Mouse (Mus musculus) heart, embryonic 10.5 days (tissue): ENCODE results near the gene Arhgap28. TPM values are rescaled to one million over a fixed set of nuclear protein-coding genes. Genes with fewer than 3 reads are reported as not detected.

ENCODE experiments used
- DNase-seq: peaks from one replicate; pipeline ENCODE4 v3.0.0-alpha.2; 2017; ENCODE audit warnings: low spot score
- H3K27ac ChIP-seq: fragments of 300-500 bp; sonication (generic); 2 replicates; pipeline ENCODE4 v1.5.1; 2016; ENCODE audit warnings: mild to moderate bottlenecking
- H3K27me3 ChIP-seq: fragments of 300-500 bp; sonication (generic); 2 replicates; pipeline ENCODE4 v1.6.1; 2016; ENCODE audit warnings: mild to moderate bottlenecking; ENCODE audit not compliant: poor library complexity, insufficient read depth, severe bottlenecking
- H3K36me3 ChIP-seq: fragments of 300-500 bp; sonication (generic); 2 replicates; pipeline ENCODE4 v1.6.1; 2016; ENCODE audit warnings: mild to moderate bottlenecking, moderate library complexity
- H3K4me1 ChIP-seq: fragments of 300-500 bp; sonication (generic); 2 replicates; pipeline ENCODE4 v1.6.1; 2016; ENCODE audit warnings: mild to moderate bottlenecking
- H3K4me3 ChIP-seq: fragments of 300-500 bp; sonication (generic); 2 replicates; pipeline ENCODE4 v1.5.1; 2016; ENCODE audit warnings: mild to moderate bottlenecking, moderate library complexity
- H3K9me3 ChIP-seq: fragments of 300-500 bp; sonication (generic); 2 replicates; pipeline ENCODE4 v1.6.1; 2016; ENCODE audit warnings: mild to moderate bottlenecking, moderate library complexity
- WGBS: fragments of 180-500 bp; shearing (Covaris S2); methylation state at CpG from one replicate; pipeline ENCODE4 v1.1.7; 2016; 5-methylcytosine and 5-hydroxymethylcytosine counted together
- polyA plus RNA-seq: library from polyadenylated mRNA; unstranded; fragments of >200 nt; fragmentation: Nextera tagmentation; extraction: Ambion mirVana; gene quantifications from 2 replicates; pipeline ENCODE4 v1.2.1, GENCODE M21; 2016

Arhgap28 gene
- polyA plus RNA-seq, 1 experiment from 2014 or later = 38.1 TPM

DNA sequence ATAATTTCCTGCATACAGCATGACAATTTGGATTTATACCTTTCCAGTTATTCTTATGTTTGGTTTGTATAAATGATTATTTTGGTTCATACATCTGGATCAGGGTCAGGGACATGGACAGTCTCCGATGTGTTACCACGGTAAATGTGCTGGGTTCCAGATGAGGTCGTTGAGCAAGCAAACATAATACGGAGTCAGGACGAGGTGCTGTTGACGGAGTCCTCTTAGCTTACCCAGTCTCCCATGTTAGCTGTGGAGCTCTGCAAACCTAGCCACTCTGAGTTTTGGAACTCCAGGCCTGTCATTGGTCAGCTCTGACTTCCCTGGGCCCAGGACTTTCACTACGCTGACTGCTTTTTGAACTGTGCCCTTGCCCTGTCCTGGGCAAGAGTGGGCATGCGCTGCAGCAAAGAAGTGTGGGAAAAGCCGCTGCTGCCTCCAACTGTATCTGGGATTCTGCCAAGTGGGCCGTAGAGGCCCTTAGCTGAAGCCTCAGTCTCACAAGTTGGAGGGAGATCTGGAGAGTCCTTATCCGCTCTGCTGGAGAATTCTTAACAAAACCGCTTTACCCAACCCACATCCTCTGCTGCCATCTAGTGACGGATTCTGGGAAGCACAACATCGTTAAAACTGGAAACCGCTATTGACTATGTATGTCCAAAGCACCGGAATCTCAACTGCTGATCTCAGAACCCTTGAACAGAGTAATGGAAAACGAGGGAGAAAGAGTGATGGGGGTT lies 166.4 kb downstream of the Arhgap28 start:
- peak; percentile 80 for DNase-seq
- H3K27ac ChIP-seq = no peak overlapping the region
- H3K36me3 ChIP-seq = 0 out of 2 replicates have a peak, but pooled peaks cover 6% of the 10 kb centered on the region
- WGBS = 63% methylated on average over 17 of the region's 17 CpGs
- H3K9me3 ChIP-seq = no peaks in the 10 kb centered on the region
- no peak overlapping the region for H3K4me3 ChIP-seq
- no peaks in the 10 kb centered on the region for H3K4me1 ChIP-seq
- H3K27me3 ChIP-seq = no peaks in the 10 kb centered on the region

DNA sequence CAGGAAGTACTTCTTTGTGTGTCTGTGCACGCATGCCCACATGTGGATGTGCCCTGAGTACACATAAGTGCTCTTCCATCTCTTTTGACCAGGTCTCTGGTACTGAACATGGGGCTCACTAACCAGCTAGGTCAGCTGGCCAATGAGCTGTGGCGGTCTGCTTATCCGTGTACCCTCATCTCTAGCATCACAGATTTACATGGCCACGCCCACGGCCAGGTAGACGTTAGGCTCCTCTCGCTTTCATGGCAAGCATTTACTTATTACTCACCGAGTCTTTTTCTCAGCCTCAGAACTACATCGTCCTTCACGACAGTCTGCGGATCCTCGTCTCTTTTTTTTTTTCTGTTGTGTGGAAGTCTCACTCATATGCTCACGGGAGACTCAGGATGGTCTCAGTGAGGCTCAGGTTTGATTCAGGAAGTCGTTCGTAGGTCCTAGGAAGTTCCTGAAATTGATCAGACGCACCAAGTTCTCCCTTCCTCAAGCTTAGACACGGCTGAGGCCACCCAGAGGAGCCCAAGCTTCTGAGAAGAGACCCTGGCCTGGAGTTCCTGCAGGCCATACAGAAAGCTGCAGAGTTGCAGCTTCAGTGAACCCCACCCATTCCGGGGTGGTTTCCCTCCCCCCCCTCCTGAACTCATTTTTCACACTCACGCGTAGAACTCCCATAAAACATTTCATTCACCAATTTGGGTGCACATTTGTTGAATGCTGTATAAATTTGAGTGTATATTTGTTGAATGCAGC lies 167.6 kb downstream of the Arhgap28 start:
- Histone ChIP-seq H3K4me1 (no peaks in the 10 kb centered on the region), H3K4me3 (no peak overlapping the region), H3K36me3 (0 out of 2 replicates have a peak, but pooled peaks cover under 1% of the 10 kb centered on the region), H3K9me3 (no peaks in the 10 kb centered on the region), H3K27ac (no peak overlapping the region), H3K27me3 (no peaks in the 10 kb centered on the region)
- no peak for DNase-seq
- 91% methylated on average over 20 of the region's 20 CpGs for WGBS

DNA sequence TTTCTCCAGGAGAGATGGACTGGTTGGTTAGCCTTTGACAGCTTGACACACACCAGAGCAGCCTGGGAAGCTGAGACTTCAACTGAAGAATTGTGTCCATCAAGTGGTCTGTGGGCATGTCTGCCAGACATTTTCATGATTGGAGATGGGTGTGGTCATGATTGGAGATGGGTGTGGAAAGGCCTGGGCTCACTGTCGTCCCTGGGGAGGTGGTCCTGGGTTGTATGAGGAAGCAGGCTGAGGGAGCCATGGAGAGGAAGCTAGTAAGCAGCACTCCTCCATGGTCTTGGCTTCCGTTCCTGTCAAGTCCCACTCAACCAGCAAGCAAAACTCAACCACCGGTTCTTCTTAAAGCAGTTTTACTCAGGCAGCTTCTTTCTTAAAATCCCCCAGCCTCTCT lies 176.5 kb downstream of the Arhgap28 start:
- Histone ChIP-seq H3K9me3 (0 out of 2 replicates have a peak, but pooled peaks cover 5% of the 10 kb centered on the region), H3K27me3 (no peaks in the 10 kb centered on the region), H3K4me1 (no peaks in the 10 kb centered on the region), H3K27ac (no peak overlapping the region), H3K36me3 (no peaks in the 10 kb centered on the region), H3K4me3 (no peak overlapping the region)
- 86% methylated on average over 3 of the region's 3 CpGs for WGBS
- no peak for DNase-seq

DNA sequence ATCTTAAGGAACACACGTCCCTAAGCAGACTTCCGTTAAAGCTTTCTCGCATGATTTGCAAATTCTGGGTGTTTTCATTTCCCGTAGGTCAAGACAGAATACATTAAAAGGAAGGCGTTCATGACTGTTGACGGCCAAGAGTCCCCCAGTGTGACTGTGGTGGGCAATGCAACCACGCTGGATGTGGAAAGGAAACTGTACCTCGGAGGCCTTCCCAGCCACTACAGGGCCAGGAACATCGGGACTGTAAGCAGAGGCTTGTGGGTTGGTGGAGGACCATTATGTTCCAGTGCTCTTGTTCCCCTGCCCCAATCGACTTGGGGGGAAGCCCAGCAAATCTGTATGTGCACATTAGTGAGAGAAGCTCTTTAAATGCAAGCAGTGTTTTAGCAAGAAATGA lies 187.0 kb downstream of the Arhgap28 start:
- H3K36me3 ChIP-seq = no peaks in the 10 kb centered on the region
- no peak overlapping the region for H3K4me3 ChIP-seq
- no peaks in the 10 kb centered on the region for H3K9me3 ChIP-seq
- no peaks in the 10 kb centered on the region for H3K4me1 ChIP-seq
- peak; percentile 70 for DNase-seq
- H3K27me3 ChIP-seq = no peaks in the 10 kb centered on the region
- no peak overlapping the region for H3K27ac ChIP-seq
- 88% methylated on average over 10 of the region's 10 CpGs for WGBS

DNA sequence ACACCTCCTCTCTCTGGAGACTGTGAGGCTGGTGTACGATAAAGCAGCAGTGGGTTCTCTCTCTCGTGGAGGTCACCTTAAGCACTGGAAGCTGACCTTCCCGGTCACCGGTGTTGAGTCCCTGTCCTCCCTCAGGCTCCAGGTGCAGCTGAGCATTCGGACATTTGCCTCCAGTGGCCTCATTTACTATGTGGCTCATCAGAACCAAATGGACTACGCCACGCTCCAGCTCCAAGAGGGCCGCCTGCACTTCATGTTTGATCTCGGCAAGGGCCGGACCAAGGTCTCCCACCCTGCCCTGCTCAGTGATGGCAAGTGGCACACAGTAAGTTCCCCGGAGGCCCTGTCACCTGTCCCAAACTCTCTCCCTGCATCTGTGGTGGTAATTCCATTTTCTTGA lies 188.2 kb downstream of the Arhgap28 start:
- H3K27ac ChIP-seq = no peak overlapping the region

DNA sequence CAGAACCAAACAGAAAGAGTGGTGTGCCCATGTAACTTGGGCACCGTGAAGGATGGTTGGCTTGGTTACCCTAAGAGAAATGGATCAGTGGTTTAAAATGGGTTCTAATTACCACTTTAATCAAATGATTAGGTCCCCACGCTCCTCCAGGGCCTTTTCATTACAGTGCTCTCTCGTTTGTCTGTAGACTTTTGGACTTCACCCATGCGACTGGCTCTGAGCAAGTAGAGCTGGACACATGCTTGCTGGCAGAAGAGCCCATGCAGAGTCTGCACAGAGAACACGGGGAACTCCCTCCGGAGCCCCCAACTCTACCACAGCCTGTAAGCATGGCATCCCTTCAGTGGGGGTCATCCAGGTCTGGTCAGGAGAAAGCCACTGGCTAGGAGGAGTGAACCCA lies 190.3 kb downstream of the Arhgap28 start:
- Histone ChIP-seq H3K9me3 (no peaks in the 10 kb centered on the region), H3K27ac (no peak overlapping the region)
- 89% methylated on average over 6 of the region's 6 CpGs for WGBS

More for the DNA sequence above, 188.2 kb downstream of the Arhgap28 start:
- 87% methylated on average over 11 of the region's 11 CpGs for WGBS
- Histone ChIP-seq H3K27me3 (no peaks in the 10 kb centered on the region), H3K4me3 (no peak overlapping the region), H3K36me3 (peaks cover 4% of the 10 kb centered on the region; the same call in 1 of the 2 replicates), H3K9me3 (no peaks in the 10 kb centered on the region), H3K4me1 (no peaks in the 10 kb centered on the region)
- peak; percentile 66 for DNase-seq

DNA sequence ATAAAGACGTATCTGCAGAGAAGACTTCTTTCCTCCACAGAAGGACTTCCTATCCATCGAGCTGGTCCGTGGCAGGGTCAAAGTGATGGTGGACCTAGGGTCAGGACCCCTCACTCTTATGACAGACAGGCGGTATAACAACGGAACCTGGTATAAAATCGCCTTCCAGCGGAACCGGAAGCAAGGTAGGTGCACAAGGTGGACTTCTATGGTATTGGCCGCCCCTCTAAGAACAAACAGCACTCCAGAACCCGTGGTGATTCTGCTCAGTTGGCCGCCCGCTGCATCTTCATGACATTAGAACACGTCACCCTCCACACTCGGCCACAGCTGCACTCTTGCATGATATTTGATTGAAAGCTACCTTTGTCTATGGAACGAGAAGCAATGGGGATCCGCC lies 194.7 kb downstream of the Arhgap28 start:
- Histone ChIP-seq H3K27me3 (no peaks in the 10 kb centered on the region), H3K9me3 (no peaks in the 10 kb centered on the region), H3K36me3 (peaks cover 4% of the 10 kb centered on the region; the same call in 1 of the 2 replicates), H3K4me1 (no peaks in the 10 kb centered on the region), H3K27ac (no peak overlapping the region), H3K4me3 (no peak overlapping the region)
- WGBS = 87% methylated on average over 16 of the region's 16 CpGs
- DNase-seq = no peak

More for the DNA sequence above, 190.3 kb downstream of the Arhgap28 start:
- DNase-seq = peak; percentile 65
- Histone ChIP-seq H3K4me3 (no peak overlapping the region), H3K4me1 (no peaks in the 10 kb centered on the region), H3K36me3 (peaks cover 4% of the 10 kb centered on the region; the same call in 1 of the 2 replicates), H3K27me3 (no peaks in the 10 kb centered on the region)
